Mouse (Mus musculus) layer of hippocampus, adult 9-10 months (tissue): ENCODE results near the gene Zc3h6.
"Not testable (repeated sequence)": the region's sequence is repeated elsewhere in the genome, so short reads cannot be mapped to it uniquely, and the experiment has no call there.

Experiments
- DNase-seq: peaks from one replicate; pipeline ENCODE4 v3.0.0; 2022; ENCODE audit warnings: low spot score

Gene Zc3h6

DNA sequence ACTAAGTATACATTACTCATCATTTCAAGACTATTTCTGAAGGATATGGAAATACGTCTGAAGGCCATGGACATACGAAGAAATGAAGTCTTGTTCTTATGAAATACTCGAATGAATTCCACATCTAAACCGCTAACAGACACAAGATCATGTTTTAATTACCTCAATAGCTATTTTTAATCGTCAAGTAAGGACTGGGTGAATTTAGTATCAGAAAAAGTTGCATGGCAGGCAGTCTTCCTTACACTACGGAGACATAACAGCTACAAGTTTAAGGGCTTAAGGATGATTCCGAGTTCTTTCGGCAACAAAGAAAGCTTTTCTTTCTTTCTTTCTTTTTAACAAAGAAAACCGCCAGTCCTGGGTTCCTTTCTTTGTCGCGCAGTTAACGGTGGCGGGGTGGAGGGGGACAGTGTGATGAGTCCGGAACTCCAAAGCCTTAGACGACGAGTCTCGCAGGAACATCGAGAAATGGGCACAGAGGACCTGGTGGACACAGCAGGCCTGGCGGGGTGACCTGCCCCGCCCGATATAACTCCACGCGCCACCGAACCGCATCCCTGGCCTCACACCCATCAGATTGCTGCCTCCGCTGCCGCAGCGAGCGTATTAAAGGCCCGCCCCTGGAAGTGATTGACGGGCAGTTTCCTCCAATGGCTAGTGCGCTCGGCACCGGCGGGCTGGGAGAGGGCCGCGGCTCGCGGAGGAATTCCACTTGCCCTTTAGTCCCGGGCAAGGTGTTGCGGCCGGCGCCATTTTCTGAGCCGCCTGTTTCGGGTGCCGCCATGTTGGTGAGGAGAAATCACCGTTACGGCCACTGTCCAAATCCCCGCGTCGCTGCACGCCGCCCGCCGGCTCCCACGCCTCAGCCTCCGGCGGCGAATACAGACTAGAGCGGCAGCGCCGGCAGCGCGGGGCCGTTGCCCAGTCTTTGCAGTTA lies at the start of gene Zc3h6:
Zc3h6 (plus strand) TSS at position 762 of the 940 bp plus-strand sequence.
- DNase-seq, result peak; percentile 96

DNA sequence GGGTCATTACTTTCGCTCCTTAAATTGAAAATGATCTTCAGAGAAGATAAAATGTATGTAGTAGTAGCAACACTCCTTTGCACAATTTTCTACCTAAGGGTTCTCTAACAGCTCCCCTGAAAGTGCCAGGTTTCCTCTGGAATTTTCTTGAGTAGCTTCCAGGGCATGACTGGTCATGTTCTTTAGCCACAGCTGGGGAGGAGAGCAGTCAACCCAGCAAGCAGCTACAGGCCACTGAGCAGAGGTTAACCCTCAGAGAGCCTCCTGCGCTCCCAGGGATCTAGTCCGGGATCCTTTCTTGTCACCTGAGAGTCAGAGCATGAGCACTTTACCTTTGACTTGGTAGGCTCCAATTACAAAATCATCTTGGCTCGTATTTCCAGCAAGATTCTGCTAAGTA lies 42.4 kb upstream of the Zc3h6 start:
- no peak for DNase-seq

DNA sequence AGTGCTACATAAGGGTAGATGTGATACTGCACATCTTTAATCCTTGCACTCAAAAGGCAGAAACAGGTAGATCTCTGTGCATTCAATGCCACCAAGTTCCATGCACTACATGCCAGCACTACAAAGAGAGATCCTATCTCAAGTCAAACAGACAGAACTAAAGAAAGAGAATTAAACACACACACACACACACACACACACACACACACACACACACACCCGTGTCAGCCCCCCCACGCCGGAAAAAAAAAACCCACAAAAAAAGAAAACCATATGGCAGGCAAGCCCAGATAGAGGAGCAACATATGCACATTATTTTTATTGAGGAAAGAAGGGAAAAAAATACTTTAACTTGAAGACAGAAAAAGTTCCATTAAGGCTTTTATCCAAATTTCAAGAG lies 38.8 kb upstream of the Zc3h6 start:
- no peak for DNase-seq

DNA sequence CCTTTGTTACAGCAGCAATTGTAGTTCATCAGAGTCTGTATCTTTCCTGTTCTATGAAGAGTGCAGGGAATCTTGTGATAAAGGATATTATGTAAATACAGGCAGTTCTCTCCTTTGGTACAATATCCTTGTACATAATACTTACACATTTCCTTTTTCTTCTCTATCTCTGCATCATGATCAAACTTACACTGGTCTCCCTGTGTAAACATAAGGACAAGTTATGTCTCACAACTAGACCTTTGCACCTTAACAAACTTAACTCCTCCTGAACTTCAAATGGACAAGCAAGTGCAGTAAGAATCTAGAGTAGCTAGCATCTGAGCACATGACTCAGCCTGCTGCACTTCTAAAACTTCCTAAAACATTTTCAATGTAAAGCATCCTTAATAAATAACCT lies 36.5 kb upstream of the Zc3h6 start:
- no peak for DNase-seq

DNA sequence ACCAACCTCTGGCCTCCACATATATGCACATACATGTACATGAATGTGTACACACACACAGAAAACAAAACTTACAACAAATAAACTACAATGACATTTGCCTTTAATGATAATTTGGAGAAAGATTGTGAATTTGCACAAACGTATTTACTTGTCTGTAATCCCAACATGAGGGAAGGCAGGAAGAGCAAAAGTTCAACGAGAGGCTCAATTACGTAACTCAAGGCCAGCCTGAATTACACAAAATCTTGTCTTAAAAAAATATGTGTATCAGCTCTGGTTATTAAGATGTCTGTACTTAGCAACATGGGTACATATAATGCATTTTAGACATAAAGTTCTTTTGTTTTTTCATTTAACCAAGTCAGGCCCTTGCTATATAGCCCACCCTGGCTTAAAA lies 30.9 kb upstream of the Zc3h6 start:
- no peak for DNase-seq

DNA sequence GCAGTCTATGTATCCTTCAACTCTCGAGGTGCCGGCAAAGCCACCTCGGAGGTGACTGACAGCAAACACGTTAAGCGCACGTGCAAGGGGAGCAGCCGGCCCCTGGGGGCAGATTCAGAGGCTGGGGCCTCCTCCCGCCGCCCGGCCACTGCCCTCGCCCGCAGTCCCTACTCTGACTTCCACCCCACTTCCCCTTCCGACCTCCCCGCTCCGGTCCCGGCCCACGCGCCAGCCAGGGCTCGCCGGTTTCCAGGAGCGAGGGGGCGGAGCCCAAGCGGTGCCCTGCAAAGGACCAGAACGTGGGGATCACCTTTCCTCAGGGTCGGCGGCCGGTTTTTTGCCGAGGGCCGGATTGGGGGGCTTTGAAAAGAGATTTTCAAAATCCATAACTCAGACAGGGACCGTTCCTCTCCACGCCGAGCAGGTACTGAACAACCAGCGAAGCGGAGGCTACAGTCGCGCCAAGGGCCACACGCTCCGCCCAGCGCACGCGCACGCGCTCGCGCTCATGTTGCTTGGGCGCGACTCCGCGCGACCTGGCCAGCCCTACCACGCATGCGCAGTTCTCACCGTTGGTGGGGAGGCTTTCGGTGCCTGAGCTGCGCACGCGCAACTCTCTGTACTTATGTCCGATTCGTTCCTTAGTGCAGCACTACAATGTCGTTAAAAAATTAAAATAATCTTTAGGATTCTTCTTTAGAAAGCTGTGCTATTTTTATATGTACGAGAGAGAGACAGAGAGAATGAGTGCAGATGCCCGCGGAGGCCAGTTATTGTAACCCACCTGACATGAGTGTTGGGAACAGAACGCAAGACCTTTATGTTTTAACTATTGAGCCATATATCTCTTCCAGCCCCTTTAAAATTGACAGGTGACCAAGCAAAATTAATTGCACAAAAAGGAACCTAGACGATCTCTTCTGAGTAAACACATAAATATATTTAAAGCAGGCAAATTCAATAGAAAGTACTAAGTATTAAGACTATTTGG lies 23.4 kb upstream of the Zc3h6 start, which contains the start of gene Zc3h8:
Zc3h8 (minus strand) TSS at position 540 of the 991 bp plus-strand sequence.
- peak; percentile 90 for DNase-seq

DNA sequence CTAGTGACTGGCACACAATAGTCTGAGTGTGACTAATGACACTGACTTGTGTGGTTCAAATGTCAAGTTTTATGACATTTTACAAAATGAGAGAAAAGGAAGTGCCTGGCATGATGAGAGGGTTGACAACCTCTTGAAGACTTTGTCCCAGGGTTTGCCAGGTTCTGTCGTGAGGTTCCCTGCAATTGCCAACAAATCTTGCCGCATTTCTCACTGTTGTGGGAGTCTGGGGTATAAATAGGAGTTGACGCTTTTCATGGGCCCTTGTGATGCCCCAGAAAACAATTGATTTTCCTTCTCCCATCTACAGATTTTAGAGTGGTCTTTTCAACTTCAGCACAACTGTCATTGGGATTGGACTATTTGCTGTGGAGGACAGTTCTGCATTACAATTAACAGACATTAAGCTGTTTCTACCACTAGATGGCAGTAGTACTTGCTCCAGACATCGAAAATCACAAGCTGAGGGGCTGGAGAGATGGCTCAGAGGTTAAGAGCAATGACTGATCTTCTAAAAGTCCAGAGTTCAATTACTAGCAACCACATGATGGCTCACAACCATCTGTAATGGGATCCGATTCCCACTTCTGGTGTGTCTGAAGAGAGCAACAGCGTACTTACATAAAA lies 19.1 kb upstream of the Zc3h6 start:
- DNase-seq, result peak; percentile 60

DNA sequence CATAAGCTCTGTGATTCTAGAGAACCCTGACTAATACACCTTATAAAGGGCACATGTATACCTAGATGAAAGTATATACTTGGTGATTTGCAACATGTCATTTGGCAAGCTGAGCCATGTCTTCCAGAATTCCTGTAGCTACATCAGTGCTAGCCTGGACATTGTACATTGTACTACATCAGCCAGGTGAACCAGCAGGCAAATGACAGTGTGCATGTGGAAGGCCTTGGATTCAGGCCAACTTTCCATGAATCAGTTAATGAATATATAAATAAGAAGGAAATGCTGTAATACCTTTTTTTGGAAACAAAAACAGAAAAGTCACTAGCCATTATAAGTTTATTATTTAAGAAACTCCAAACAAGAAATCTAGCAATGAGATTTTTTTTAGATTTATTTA lies 13.0 kb upstream of the Zc3h6 start:
- DNase-seq, result no peak

DNA sequence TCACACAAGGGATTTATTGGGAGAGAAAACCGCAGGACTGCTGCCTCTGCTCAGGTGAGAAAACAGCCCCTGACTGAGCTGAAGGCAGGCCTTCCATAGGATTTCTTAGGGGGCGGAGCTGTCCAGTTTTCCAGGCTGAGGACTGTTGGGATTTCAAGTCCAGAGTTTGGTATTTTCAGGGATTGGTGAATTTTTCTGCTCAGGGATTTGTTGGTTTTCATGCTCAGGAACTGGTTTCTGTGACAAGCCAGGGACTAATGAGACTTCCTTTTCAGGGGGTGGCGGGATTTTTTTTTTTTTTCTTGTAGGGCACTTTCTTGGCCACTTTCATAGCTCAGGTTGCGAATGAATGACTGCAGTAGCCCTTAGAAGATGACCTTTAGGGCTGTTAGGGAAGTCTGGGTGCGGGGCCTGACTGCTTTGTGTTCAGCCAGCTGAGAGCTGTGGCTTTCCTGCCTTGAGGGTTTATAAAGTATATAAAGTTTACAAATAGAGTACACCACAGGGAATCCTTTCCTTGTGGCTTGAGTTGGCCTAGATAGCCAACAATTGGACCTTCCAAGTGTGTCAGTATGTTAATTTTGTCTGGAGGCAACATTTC lies 1.6 kb upstream of the Zc3h6 start:
- DNase-seq, result no peak

DNA sequence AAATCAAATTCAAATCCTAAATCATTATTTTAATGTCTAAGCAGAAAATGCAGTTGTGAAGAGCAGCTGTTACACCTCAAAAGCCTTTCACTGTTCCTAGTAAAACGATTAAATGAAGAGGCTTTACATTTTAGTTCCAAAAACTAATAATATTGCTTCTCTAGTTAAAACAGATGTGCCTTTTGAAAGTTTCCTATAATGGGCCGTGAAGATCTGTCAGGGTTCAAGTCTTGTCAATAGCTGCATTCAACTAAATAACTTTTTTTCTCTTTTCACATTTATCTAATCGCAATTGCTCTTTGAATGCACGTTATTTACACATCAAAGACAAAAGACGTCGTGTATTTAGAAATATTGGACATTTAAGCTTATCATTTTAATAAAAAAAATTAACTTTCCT lies 966 bp upstream of the Zc3h6 start:
- DNase-seq, result no peak

DNA sequence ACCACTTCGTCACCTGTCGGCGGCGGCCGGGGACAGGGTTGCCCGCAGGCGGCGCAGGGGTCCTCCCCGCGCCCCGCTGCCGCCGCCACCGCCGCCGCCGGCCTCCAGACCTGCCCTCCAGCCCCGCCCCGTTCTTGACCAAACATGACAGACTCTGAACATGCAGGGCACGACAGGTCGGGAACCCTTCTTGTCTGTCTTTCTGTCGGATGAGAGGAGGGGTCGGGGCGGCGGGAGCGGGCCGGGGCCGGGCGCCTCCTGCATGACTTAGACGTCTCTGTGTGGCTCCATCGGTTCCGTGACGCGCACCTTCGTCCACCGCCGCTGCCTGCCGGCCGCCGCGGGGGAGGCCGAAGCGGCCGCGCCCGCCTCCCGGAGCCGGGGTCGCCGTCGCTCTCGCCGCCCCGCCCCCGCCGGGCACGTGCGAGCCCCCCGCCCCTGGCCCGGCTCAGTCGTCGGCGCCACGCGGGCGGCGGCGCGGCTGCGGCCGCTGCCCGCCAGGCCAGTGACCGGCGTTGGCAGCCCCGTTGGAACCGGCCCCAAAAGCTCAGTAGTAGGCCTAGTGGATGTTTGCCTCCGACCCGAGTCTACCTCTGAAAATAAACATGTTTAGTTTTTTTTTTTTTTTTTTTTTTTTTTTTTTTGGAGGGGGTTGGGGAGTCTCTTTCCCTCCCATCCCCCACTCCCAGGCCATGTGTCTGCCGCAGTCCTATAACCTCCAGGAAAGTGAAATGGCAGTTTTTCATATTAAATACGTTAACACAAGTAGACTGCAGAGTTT lies 649 bp downstream of the Zc3h6 start, which contains the start of gene Gm10762:
Gm10762 (minus strand) TSS at position 65 of the 781 bp plus-strand sequence.
- no peak for DNase-seq

DNA sequence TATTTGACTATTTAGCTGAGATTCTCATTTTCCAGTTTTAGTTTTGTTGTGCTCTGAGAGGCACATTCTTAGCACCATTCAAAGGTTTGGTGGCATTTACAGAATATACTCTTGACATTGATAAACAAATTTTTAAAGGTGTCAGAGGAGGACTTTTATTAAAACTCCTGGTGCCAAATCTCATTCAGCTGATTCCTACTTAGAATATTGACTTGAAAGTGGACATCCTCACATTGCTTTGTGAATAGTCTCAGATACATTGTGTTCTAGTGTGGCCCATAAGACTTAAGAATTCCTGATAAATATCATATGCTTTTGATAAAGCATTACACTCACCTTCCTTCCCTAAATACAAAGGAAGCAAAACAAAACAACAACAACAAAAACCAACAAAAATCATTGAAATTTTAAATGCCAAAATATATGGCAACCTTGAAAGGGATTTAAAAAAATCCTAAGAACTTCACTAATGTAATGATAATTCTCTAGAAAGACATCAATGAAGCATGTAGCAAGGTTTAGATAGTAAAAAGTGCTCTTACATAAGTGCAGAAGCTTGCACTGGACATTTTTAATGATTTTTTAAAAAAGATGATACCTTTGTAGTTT lies 1.4 kb downstream of the Zc3h6 start:
- DNase-seq, result no peak

DNA sequence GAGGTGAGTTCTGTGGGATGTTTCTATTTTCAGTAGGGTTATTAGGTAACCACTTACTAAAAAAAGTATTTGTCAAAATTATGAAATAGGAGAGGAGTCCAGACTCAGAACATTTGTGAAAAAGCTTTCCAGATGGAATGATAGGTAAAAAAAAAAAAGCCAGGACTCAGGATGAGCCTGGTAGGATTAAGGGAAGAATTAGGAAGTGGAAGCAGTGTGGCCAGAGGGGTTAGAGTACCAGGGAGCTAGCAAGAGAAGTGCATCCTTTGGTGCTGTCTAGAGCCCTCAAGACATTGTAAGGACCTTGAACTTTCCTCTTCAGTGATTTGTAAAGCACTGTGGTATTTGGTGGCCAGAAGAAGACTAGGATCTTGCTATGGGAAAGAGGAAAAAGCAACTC lies 5.1 kb downstream of the Zc3h6 start:
- DNase-seq, result no peak

DNA sequence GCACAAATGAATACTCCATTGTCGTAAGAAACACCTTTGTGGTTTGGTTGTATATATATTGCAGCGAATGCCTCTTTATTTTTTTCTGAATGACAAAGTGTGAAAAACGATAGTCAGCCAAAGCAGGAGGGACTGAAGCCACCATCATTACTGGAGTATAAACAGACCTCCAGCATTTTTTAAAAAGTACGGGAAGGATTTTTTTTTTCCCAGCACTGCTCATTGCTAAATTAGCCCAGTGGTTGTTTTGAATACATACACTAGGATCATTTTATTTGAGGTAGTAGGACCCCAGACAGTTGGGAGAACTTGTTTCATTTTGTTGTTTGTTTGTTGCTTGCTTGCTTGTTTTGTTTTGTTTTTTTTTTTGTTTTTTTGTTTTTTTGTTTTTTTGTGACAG lies 8.4 kb downstream of the Zc3h6 start:
- no peak for DNase-seq

DNA sequence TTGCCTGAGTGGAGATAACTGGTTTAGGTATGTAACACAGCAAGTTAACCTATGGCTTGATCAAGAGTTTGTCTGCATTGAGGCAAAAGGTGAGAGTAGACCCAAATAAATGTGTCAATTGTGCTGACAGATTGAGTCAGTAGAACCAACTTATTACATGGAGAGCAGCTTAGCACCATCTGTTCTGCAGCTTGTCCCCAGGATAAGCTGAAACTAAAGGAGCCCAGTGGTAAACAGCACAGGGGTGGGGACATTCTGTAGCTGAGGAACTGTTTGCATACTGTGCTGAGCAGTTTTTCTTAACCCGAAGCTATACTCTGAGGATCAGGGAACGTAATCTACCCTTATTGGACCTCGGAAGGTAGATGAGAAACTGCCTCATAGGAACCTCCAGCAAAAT lies 17.5 kb downstream of the Zc3h6 start:
- no peak for DNase-seq

DNA sequence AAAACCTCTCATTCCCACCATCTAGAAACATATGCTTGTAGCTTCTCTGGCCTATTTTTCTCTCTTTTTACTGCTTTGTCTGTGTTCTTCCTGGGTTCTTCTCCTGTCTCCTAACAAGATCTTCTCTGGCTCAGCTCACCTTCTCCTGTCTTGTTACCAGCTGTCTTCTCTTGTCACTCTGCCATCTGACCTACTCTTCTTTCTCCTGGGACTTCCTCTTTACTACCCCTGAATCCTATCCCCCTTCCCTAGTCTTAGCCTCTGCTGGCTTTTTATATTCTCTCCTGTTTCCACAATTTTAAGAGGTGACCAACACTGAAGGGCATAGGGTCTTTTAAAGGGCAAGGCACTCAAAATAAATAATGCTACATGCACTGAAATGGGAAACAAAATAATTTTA lies 37.7 kb downstream of the Zc3h6 start:
- no peak for DNase-seq

DNA sequence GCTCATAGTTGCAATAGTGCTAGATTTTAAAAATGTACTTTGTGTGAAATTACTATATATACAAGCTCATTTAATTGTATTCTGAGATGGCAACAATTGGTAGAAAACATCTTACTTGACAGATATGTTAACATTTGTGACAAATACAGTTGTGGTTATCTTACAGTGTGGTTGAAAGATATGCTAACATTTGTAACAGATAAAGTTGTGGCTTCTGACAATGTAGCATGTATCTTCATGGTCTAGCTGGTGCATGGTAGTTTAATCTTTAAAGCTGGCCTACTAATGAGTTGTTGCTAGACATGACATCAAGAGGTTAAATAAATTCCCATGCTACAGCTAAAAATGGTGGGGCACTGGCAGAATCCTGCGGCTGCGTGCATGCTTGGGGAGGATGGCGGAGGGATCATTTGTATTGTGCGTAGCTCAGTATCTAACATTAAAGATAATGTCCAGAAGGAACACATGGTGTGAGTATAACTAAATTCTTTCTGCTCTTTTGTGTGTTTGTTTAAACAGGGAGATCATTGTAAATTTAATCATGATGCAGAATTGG lies 39.1 kb downstream of the Zc3h6 start:
- DNase-seq, result no peak

DNA sequence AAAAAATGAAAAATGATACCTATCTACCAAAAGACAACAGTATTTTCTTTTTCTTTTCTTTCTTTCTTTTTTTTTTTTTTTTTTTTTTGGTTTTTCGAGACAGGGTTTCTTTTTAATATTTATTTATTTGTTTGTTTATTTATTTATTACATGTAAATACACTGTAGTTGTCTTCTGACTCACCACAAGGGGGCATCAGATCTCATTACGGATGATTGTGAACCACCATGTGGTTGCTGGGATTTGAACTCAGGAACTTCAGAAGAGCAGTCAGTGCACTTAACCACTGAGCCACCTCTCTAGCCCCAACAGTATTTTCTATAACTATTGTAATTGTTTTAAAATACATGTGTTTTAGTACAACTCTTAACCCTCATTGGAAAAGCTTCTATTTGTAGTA lies 41.7 kb downstream of the Zc3h6 start:
- not testable (repeated sequence) for DNase-seq

DNA sequence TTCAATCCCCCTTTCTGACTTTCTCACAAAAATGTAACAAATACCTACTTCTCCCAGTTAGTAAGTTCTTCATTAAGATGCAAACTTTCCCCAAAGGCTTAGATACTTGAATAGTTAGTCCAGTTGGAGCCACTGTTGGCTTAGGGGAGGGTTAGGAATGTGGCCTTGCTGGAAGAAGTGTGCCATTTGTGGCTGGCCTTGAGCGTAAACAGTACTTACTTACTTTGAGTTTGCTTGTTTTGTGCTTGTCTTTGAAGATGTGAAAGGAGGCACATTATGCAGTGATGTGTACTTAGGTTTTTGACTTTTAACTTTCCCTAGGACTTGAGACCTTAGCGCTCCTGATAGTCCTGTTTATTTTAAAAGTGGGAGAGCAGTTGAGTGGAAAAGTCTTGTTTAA lies 52.9 kb downstream of the Zc3h6 start:
- no peak for DNase-seq

DNA sequence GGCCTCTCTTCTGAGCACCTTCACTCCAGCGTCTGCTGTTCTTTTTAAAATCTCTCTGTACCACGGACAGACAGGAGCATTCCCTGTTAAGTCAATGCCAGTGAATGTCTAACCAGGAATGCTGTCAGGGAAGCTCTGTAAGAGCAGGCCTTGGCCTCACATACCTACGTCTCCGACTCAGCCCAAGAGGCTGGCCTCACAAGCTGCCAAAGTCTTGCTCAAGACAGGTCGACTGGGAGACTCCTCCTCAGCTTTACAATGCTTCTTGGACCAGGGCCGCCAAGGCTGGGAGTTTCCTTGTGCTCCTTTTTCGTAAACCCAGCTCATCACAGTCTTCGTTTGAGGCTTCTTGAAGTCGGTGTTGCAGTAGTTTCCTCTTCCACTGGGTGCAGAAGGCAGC lies 57.6 kb downstream of the Zc3h6 start:
- DNase-seq, result no peak
